In genomic region chr6:40380181-40380580, GRCm38 (mm10) we compare ENCODE assay signal across 31 mouse cellular contexts. TPM values are rescaled to one million over a fixed set of nuclear protein-coding genes. Genes with fewer than 3 reads are reported as not detected.
"Had no signal": no experiment of that assay in that cellular context is flagged by ENCODE, and none has a peak within 500 bp of the region (broad histone marks: within the 10 kb centered on the region; RNA-seq: fewer than 3 reads in every experiment).

No protein-coding gene starts in this region.

- H3K4me3 ChIP-seq: left cerebral cortex, adult 2 months; limb, embryonic 10.5 days; limb, embryonic 12.5 days; limb, embryonic 13.5 days; limb, embryonic 15.5 days; liver, embryonic 12.5 days; liver, embryonic 13.5 days; liver, embryonic 15.5 days; lung, embryonic 15.5 days; megakaryocyte, embryonic 14.5 days; midbrain, embryonic 10.5 days; midbrain, embryonic 12.5 days; midbrain, embryonic 13.5 days; midbrain, embryonic 15.5 days; myocyte; neural tube, embryonic 12.5 days; neural tube, embryonic 13.5 days had no signal

- ATAC-seq: liver, embryonic 12.5 days; liver, postnatal 0 days; midbrain, embryonic 13.5 days; midbrain, embryonic 15.5 days; midbrain, embryonic 16.5 days had no signal

- H3K27me3 ChIP-seq: limb, embryonic 12.5 days; limb, embryonic 13.5 days; limb, embryonic 15.5 days; liver, embryonic 12.5 days; liver, embryonic 13.5 days; liver, embryonic 15.5 days; lung, embryonic 15.5 days; megakaryocyte, embryonic 14.5 days; midbrain, embryonic 12.5 days; midbrain, embryonic 13.5 days; midbrain, embryonic 15.5 days; neural tube, embryonic 12.5 days; neural tube, embryonic 13.5 days had no signal

- H3K27ac ChIP-seq: left cerebral cortex, adult 2 months; limb, embryonic 10.5 days; limb, embryonic 12.5 days; limb, embryonic 13.5 days; limb, embryonic 15.5 days; liver, embryonic 12.5 days; liver, embryonic 13.5 days; liver, embryonic 14.5 days; liver, embryonic 15.5 days; lung, embryonic 15.5 days; macrophage; midbrain, embryonic 10.5 days; midbrain, embryonic 12.5 days; midbrain, embryonic 13.5 days; midbrain, embryonic 15.5 days; neural tube, embryonic 12.5 days; neural tube, embryonic 13.5 days had no signal

- H3K4me1 ChIP-seq: limb, embryonic 10.5 days; limb, embryonic 12.5 days; limb, embryonic 15.5 days; liver, embryonic 12.5 days; liver, embryonic 13.5 days; liver, embryonic 15.5 days; lung, embryonic 15.5 days; midbrain, embryonic 10.5 days; midbrain, embryonic 12.5 days; midbrain, embryonic 13.5 days; midbrain, embryonic 15.5 days; neural tube, embryonic 12.5 days; neural tube, embryonic 13.5 days had no signal

- H3K36me3 ChIP-seq: liver, embryonic 15.5 days had no signal

- H3K9me3 ChIP-seq: limb, embryonic 10.5 days; limb, embryonic 12.5 days; limb, embryonic 13.5 days; limb, embryonic 15.5 days; liver, embryonic 12.5 days; liver, embryonic 13.5 days; liver, embryonic 15.5 days; lung, embryonic 15.5 days; megakaryocyte, embryonic 14.5 days; midbrain, embryonic 10.5 days; midbrain, embryonic 12.5 days; midbrain, embryonic 13.5 days; midbrain, embryonic 15.5 days; neural tube, embryonic 12.5 days; neural tube, embryonic 13.5 days had no signal

- H3K4me2 ChIP-seq: limb, embryonic 12.5 days; limb, embryonic 13.5 days; limb, embryonic 15.5 days; liver, embryonic 11.5 days; liver, embryonic 12.5 days; liver, embryonic 13.5 days; liver, embryonic 15.5 days; lung, embryonic 14.5 days; lung, embryonic 15.5 days; midbrain, embryonic 11.5 days; midbrain, embryonic 12.5 days; midbrain, embryonic 13.5 days; midbrain, embryonic 15.5 days; neural tube, embryonic 12.5 days; neural tube, embryonic 13.5 days had no signal

- H3K9ac ChIP-seq: limb, embryonic 12.5 days; limb, embryonic 13.5 days; limb, embryonic 15.5 days; liver, embryonic 12.5 days; liver, embryonic 13.5 days; liver, embryonic 14.5 days; liver, embryonic 15.5 days; liver, postnatal 0 days; lung, embryonic 14.5 days; lung, embryonic 15.5 days; midbrain, embryonic 12.5 days; midbrain, embryonic 13.5 days; midbrain, embryonic 15.5 days; neural tube, embryonic 12.5 days; neural tube, embryonic 13.5 days had no signal

- DNase-seq: layer of hippocampus, postnatal 36 days; left cerebral cortex, postnatal 4 days; liver; liver, embryonic 13.5 days; liver, postnatal 0 days; lung, embryonic 14.5 days; midbrain, embryonic 14.5 days had no signal

RNA-seq across cellular contexts. Expression of gene Wee2, which starts 58.7 kb away (rescaled TPM):
- polyA plus RNA-seq: limb, embryonic 12.5 days; limb, embryonic 13.5 days; limb, embryonic 14.5 days; limb, embryonic 15.5 days; liver, adult 2 months; liver, embryonic 11.5 days; liver, embryonic 12.5 days; liver, embryonic 13.5 days; liver, embryonic 14.5 days; liver, embryonic 15.5 days; liver, embryonic 16.5 days; liver, postnatal 0 days; lung, embryonic 14.5 days; lung, embryonic 15.5 days; macrophage; midbrain, embryonic 10.5 days; midbrain, embryonic 11.5 days; midbrain, embryonic 12.5 days; myocyte; neural tube, embryonic 12.5 days had no signal
